Mouse (Mus musculus): ENCODE results near the gene Gas7.

- TF ChIP-seq CTCF (IDR thresholded peaks at IDR 0.05; ENCODE audit: low read depth) (no peak), EP300 (IDR thresholded peaks at IDR 0.05; ENCODE audit: low read depth) (no peak)
Measured at GRCm38 (mm10) chr11:67640299-67640698, 185.1 kb downstream of the Gas7 start.
